Mouse (Mus musculus): ENCODE results near the gene Snorc. TPM values are rescaled to one million over a fixed set of nuclear protein-coding genes. Genes with fewer than 3 reads are reported as not detected.

Snorc gene
- not detected for total RNA-seq (2023)

DNA sequence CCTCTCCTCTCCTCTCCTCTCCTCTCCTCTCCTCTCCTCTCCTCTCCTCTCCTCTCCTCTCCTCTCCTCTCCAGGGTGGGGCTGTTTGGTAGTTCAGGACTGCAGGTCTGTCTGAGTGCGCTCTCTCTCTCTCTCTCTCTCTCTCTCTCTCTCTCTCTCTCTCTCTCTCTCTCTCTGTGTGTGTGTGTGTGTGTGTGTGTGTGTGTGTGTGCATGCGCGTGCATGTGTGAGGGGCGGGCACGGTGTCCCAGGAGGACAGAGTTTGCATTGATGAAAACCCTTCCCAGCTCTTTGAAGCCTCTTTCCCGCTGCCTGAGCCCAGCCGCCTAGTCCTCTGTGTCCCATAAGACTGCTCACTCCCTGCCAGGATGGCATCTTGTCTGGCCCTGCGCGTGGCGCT is at the start of gene Snorc:
TSS of gene Snorc (plus strand) at position 301 of the 400 bp plus-strand sequence.

GRCm38 (mm10) chr1:87509561-87510165 is 39.6 kb downstream of the Snorc start, which contains the start of gene Neu2:
TSS of gene Neu2 (plus strand) at chr1:87509889.

Other genes starting within 250 kb of the Snorc start
- gene Efhd1, start 205.9 kb upstream of the Snorc start, total RNA-seq (2023), result under 1 TPM in 1 of 2 experiments, not detected in 1; 0.27 TPM
- gene Gigyf2, start 143.3 kb upstream of the Snorc start, total RNA-seq (2023), result 10 to 100 TPM; 63.9 to 65.2 TPM
- gene Kcnj13, start 75.5 kb upstream of the Snorc start, total RNA-seq (2023), result not detected
- gene Neu2, start 39.6 kb downstream of the Snorc start, total RNA-seq (2023), result not detected
- not detected for gene Ngef, start 103.6 kb downstream of the Snorc start, total RNA-seq (2023)
- gene Inpp5d, start 150.0 kb downstream of the Snorc start, total RNA-seq (2023), result 100 to 1,000 TPM; 323 to 329 TPM

Measured in neutrophil, adult 59 days (primary cell).